Mouse (Mus musculus): ENCODE measurements around the gene Pde6h. TPM values are rescaled to one million over a fixed set of nuclear protein-coding genes. Genes with fewer than 3 reads are reported as not detected.
"Not testable (repeated sequence)": the region's sequence is repeated elsewhere in the genome, so short reads cannot be mapped to it uniquely, and the experiment has no call there.

Pde6h gene
- polyA plus RNA-seq, 1 experiment from 2014 or later: not detected

DNA sequence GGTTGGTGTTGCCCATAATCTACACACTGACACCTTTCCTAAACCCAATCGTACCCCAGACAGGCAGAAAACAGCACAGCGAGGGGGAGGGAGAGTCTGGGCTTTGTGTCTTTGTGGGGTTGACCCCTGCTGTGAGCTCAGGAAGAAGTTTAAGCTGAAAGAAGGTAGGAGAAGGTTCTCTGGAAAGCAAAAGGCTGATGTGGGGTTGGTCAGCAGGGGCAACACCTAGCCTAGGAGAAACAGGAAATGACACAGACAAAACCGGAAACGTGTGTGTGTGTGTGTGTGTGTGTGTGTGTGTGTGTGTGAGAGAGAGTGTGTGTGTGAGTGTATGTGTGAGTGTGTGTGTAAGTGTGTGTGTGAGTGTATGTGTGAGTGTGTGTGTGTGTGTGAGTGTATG lies 43.8 kb downstream of the Pde6h start:
- WGBS: 57% methylated on average over 4 of the region's 4 CpGs
- no peak overlapping the region for H3K27ac ChIP-seq (replicated peaks; ENCODE audit: low read depth, low read length)
- no peaks in the 10 kb centered on the region for H3K36me3 ChIP-seq (ENCODE audit: control insufficient read depth, insufficient read depth, low read length)
- H3K4me1 ChIP-seq (ENCODE audit: control insufficient read depth, insufficient read depth, low read length): no peaks in the 10 kb centered on the region
- no peak for DNase-seq
- no peak overlapping the region for H3K4me2 ChIP-seq (ENCODE audit: low read length)
- no peak for ATAC-seq (ENCODE audit: low FRiP score, low TSS enrichment)
- no peaks in the 10 kb centered on the region for H3K9me3 ChIP-seq (ENCODE audit: control insufficient read depth, low read length)
- H3K9ac ChIP-seq (replicated peaks; ENCODE audit: low read length): no peak overlapping the region
- no peaks in the 10 kb centered on the region for H3K27me3 ChIP-seq (ENCODE audit: control insufficient read depth, insufficient read depth, low read length)
- H3K4me3 ChIP-seq (replicated peaks; ENCODE audit: low read depth, low read length): no peak overlapping the region

DNA sequence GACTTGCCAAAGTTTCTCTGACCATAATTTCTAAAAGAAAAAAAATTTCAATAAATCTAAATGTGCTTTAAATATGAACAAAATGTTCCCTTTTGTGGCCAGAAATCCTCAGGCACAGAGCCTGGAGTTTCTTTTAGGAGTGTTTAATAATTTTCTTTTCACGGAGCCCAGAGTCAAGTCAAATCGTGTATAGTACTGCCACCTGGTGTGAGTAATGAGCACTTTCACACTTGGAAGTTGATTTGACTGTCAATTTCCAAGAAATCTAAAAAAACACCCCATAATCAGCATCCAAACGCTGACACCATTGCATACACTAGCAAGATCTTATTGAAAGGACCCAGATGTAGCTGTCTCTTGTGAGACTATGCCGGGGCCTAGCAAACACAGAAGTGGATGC lies 45.2 kb downstream of the Pde6h start:
- 51% methylated on average over 4 of the region's 4 CpGs for WGBS
- not testable (repeated sequence) for H3K27me3 ChIP-seq (ENCODE audit: control insufficient read depth, insufficient read depth, low read length); H3K4me3 ChIP-seq (replicated peaks; ENCODE audit: low read depth, low read length); H3K36me3 ChIP-seq (ENCODE audit: control insufficient read depth, insufficient read depth, low read length); H3K4me1 ChIP-seq (ENCODE audit: control insufficient read depth, insufficient read depth, low read length); H3K27ac ChIP-seq (replicated peaks; ENCODE audit: low read depth, low read length); ATAC-seq (ENCODE audit: low FRiP score, low TSS enrichment); H3K4me2 ChIP-seq (ENCODE audit: low read length); H3K9ac ChIP-seq (replicated peaks; ENCODE audit: low read length); H3K9me3 ChIP-seq (ENCODE audit: control insufficient read depth, low read length)
- peak; percentile 67 for DNase-seq

DNA sequence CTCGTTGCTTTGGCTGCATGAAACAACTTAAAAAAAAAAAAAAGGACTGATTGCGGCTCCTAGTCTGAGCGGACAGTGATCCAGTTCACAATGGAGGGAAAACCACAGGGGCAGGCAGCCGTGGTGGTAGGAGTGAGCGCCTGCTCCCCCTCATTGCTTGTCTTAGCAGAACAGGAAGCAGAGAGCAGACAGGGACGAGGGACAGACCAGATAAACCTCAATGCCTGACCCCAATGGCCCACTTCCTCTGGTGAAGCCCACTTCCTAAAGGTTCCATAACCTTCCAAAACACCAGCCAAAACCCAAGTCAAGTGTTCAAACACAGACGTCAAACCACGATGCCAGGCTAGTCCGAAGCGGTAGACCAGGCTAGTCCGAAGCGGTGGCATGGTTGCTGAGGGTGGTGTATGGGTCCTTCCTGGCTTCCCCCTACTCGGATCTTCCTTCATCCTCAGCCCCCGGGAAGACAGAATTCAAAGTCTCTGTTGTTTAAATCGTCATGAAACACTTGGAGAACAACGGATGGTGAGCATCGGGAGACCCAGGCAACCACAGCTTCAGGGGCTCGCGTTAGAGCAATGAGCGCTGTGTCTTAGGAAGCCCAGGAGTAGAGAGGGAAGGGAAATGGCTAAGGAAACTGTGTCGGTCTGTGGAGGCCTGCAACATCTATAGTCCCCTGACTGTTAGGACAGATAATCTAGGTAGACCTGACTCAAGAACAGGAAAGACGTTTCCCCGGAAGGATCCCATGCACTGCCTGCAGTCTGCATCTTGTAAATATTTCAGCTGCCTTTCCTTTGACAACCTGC lies 55.8 kb downstream of the Pde6h start:
- 88% methylated on average over 23 of the region's 23 CpGs for WGBS
- no peak for DNase-seq

DNA sequence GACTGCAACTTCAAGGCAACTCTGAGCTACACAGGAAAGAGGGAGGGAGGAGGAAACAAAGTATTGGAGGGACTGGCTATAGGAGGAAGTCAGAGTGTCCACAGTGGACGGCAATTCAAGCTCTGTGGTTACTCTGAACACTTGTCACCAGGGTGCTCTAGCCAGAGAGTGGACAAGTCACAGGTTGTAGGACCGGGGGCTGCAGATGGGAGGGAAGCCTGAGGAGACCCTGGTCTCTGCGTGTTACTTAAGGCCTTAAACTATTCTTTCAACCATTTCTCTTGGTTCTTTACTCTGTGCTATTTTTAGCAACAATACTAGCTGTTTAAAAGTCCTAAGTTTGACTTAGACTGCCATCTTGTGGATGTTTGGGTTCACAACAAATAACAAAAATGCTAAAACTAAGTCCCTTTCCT lies 56.7 kb downstream of the Pde6h start:
- Histone ChIP-seq H3K27ac (replicated peaks; ENCODE audit: low read depth, low read length) (no peak overlapping the region), H3K4me2 (ENCODE audit: low read length) (no peak overlapping the region), H3K9me3 (ENCODE audit: control insufficient read depth, low read length) (no peaks in the 10 kb centered on the region), H3K4me3 (replicated peaks; ENCODE audit: low read depth, low read length) (no peak overlapping the region), H3K4me1 (ENCODE audit: control insufficient read depth, insufficient read depth, low read length) (no peaks in the 10 kb centered on the region), H3K36me3 (ENCODE audit: control insufficient read depth, insufficient read depth, low read length) (no peaks in the 10 kb centered on the region), H3K27me3 (ENCODE audit: control insufficient read depth, insufficient read depth, low read length) (no peaks in the 10 kb centered on the region), H3K9ac (replicated peaks; ENCODE audit: low read length) (no peak overlapping the region)
- WGBS: 39% methylated on average over 3 of the region's 3 CpGs
- ATAC-seq (ENCODE audit: low FRiP score, low TSS enrichment) (peak; percentile 34; the same call in 1 of the 2 replicates), DNase-seq (peak; percentile 84)

More for the DNA sequence above, 55.8 kb downstream of the Pde6h start:
- no peaks in the 10 kb centered on the region for H3K4me1 ChIP-seq (ENCODE audit: control insufficient read depth, insufficient read depth, low read length)
- H3K9ac ChIP-seq (replicated peaks; ENCODE audit: low read length): no peak overlapping the region
- H3K4me3 ChIP-seq (replicated peaks; ENCODE audit: low read depth, low read length): no peak overlapping the region
- no peaks in the 10 kb centered on the region for H3K9me3 ChIP-seq (ENCODE audit: control insufficient read depth, low read length)
- no peak overlapping the region for H3K4me2 ChIP-seq (ENCODE audit: low read length)
- H3K36me3 ChIP-seq (ENCODE audit: control insufficient read depth, insufficient read depth, low read length): no peaks in the 10 kb centered on the region
- ATAC-seq (ENCODE audit: low FRiP score, low TSS enrichment): no peak
- no peak overlapping the region for H3K27ac ChIP-seq (replicated peaks; ENCODE audit: low read depth, low read length)
- H3K27me3 ChIP-seq (ENCODE audit: control insufficient read depth, insufficient read depth, low read length): no peaks in the 10 kb centered on the region

DNA sequence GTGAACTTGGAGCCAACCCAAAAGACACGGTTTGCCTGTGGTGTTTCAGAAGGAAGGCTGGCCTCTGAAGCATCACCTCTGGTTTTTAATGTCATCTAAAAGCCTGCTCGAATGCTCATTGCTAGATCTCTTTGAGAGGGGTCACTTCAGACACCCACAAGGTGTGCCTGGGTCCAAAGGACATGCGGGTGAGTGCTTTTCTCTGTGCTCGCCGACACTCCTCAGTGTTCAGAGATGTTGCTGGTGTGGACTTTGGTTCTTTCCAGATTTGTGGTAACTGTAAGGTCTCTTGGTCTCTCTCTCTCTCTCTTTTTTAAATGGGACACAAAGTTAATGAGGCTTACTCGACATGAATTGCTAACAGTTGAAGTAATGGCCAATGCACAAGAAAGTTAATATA lies 58.9 kb downstream of the Pde6h start:
- no peaks in the 10 kb centered on the region for H3K9me3 ChIP-seq (ENCODE audit: control insufficient read depth, low read length)
- no peaks in the 10 kb centered on the region for H3K4me1 ChIP-seq (ENCODE audit: control insufficient read depth, insufficient read depth, low read length)
- no peak for ATAC-seq (ENCODE audit: low FRiP score, low TSS enrichment)
- H3K36me3 ChIP-seq (ENCODE audit: control insufficient read depth, insufficient read depth, low read length): no peaks in the 10 kb centered on the region
- no peak for DNase-seq
- no peak overlapping the region for H3K4me3 ChIP-seq (replicated peaks; ENCODE audit: low read depth, low read length)
- WGBS: 88% methylated on average over 6 of the region's 6 CpGs
- H3K4me2 ChIP-seq (ENCODE audit: low read length): no peak overlapping the region
- no peak overlapping the region for H3K9ac ChIP-seq (replicated peaks; ENCODE audit: low read length)
- no peaks in the 10 kb centered on the region for H3K27me3 ChIP-seq (ENCODE audit: control insufficient read depth, insufficient read depth, low read length)
- no peak overlapping the region for H3K27ac ChIP-seq (replicated peaks; ENCODE audit: low read depth, low read length)

DNA sequence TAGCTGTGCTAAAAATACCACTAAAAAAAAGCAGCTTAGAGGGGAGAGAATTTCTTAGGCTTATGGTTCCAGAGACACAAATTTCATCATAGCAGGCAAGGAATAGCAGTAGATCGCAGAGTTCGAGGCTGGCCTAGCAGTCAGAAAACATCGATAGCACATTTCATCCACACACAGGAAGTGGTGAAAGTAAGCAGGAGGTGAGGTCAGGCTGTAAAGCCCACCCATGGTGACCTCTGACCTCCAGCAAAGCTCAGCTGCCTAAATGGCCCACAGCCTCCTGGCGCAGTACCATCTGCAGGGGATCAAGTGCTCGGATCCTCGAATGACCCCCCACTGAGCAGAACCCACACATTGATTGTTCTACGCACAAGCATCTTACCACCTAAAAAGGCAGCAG lies 59.6 kb downstream of the Pde6h start:
- WGBS: 60% methylated on average over 7 of the region's 7 CpGs
- no peak for ATAC-seq (ENCODE audit: low FRiP score, low TSS enrichment)

DNA sequence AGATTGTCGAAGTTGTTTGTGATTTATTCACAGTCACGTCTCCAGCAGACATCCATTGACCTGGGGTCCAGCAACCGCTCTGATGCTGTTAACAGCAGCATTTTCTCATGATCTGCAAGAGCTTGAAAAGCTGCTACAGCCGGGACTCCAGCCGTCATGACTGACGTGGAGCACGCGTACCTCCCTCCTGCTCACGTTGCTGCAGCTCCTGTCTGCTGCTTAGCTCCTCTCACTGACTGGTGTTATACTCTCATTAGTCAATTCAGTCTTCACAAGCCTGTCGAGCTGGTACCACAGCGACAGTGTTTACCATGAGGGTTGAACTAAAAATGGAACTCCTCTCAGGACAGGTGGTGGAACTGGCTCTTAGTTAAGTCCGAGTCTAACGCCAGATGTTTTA lies 62.4 kb downstream of the Pde6h start:
- no peak overlapping the region for H3K27ac ChIP-seq (replicated peaks; ENCODE audit: low read depth, low read length)
- H3K27me3 ChIP-seq (ENCODE audit: control insufficient read depth, insufficient read depth, low read length): no peaks in the 10 kb centered on the region
- no peaks in the 10 kb centered on the region for H3K4me1 ChIP-seq (ENCODE audit: control insufficient read depth, insufficient read depth, low read length)
- WGBS: 72% methylated on average over 13 of the region's 13 CpGs
- H3K4me3 ChIP-seq (replicated peaks; ENCODE audit: low read depth, low read length): no peak overlapping the region
- no peak for ATAC-seq (ENCODE audit: low FRiP score, low TSS enrichment)
- H3K9me3 ChIP-seq (ENCODE audit: control insufficient read depth, low read length): no peaks in the 10 kb centered on the region
- H3K9ac ChIP-seq (replicated peaks; ENCODE audit: low read length): no peak overlapping the region
- H3K4me2 ChIP-seq (ENCODE audit: low read length): no peak overlapping the region
- DNase-seq: no peak
- no peaks in the 10 kb centered on the region for H3K36me3 ChIP-seq (ENCODE audit: control insufficient read depth, insufficient read depth, low read length)

More for the DNA sequence above, 59.6 kb downstream of the Pde6h start:
- no peak overlapping the region for H3K9ac ChIP-seq (replicated peaks; ENCODE audit: low read length)
- no peak for DNase-seq
- H3K4me2 ChIP-seq (ENCODE audit: low read length): no peak overlapping the region
- H3K27me3 ChIP-seq (ENCODE audit: control insufficient read depth, insufficient read depth, low read length): no peaks in the 10 kb centered on the region
- no peak overlapping the region for H3K4me3 ChIP-seq (replicated peaks; ENCODE audit: low read depth, low read length)
- H3K27ac ChIP-seq (replicated peaks; ENCODE audit: low read depth, low read length): no peak overlapping the region
- H3K4me1 ChIP-seq (ENCODE audit: control insufficient read depth, insufficient read depth, low read length): no peaks in the 10 kb centered on the region
- H3K9me3 ChIP-seq (ENCODE audit: control insufficient read depth, low read length): no peaks in the 10 kb centered on the region
- no peaks in the 10 kb centered on the region for H3K36me3 ChIP-seq (ENCODE audit: control insufficient read depth, insufficient read depth, low read length)

DNA sequence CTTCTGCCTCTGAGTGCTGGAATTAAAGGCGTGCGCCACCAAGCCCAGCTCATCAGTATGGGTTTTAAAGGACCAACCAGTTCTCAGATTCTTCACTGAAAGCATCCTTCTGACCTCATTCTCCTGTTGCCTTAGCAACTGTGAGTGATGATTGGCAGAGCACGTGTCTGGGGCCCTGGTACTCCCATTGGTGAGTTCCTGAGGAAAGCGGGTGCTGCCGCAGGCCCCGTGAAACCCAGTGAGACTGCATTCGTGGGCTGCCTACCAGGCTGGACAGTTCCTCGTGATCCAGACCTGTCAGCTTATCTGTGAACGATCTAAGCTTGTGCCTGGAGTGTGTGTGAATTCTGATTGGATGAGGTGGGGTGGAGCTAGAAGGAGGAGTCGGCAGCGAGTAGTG lies 63.1 kb downstream of the Pde6h start:
- Histone ChIP-seq H3K4me3 (replicated peaks; ENCODE audit: low read depth, low read length) (no peak overlapping the region), H3K36me3 (ENCODE audit: control insufficient read depth, insufficient read depth, low read length) (no peaks in the 10 kb centered on the region), H3K9ac (replicated peaks; ENCODE audit: low read length) (no peak overlapping the region), H3K9me3 (ENCODE audit: control insufficient read depth, low read length) (no peaks in the 10 kb centered on the region), H3K27ac (replicated peaks; ENCODE audit: low read depth, low read length) (no peak overlapping the region), H3K4me1 (ENCODE audit: control insufficient read depth, insufficient read depth, low read length) (no peaks in the 10 kb centered on the region), H3K27me3 (ENCODE audit: control insufficient read depth, insufficient read depth, low read length) (no peaks in the 10 kb centered on the region), H3K4me2 (ENCODE audit: low read length) (no peak overlapping the region)
- DNase-seq (no peak), ATAC-seq (ENCODE audit: low FRiP score, low TSS enrichment) (no peak)
- 60% methylated on average over 11 of the region's 11 CpGs for WGBS

DNA sequence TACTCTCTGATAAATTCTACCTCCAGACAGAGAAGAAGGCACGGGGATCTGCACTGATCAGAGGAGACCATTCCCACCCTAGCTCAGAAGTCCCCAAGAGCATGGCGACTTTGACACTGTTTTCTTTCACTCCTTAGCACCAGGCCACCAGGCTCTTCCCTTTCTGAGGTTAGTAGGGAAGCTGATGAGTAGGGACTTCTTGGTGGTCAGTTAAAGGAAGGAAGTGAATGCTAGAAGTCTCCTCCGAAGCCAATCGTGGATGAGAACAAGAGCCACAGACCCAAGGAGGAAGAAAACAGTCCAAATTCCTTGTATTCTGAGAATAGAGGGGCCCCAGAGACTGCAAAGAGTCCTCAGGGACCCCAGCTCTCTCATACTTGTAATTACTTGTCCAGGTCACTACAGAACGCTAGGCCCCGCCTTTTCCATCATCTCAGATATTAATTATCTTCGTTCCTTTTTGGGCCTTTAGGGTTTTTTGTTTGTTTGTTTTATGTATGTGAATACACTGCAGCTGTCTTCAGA lies 65.0 kb downstream of the Pde6h start:
- Histone ChIP-seq H3K9me3 (ENCODE audit: control insufficient read depth, low read length) (no peaks in the 10 kb centered on the region), H3K36me3 (ENCODE audit: control insufficient read depth, insufficient read depth, low read length) (no peaks in the 10 kb centered on the region), H3K9ac (replicated peaks; ENCODE audit: low read length) (no peak overlapping the region), H3K4me3 (replicated peaks; ENCODE audit: low read depth, low read length) (no peak overlapping the region), H3K4me1 (ENCODE audit: control insufficient read depth, insufficient read depth, low read length) (no peaks in the 10 kb centered on the region), H3K27me3 (ENCODE audit: control insufficient read depth, insufficient read depth, low read length) (no peaks in the 10 kb centered on the region), H3K27ac (replicated peaks; ENCODE audit: low read depth, low read length) (no peak overlapping the region), H3K4me2 (ENCODE audit: low read length) (no peak overlapping the region)
- DNase-seq (no peak), ATAC-seq (ENCODE audit: low FRiP score, low TSS enrichment) (no peak)
- 92% methylated on average over 7 of the region's 7 CpGs for WGBS
